Mouse (Mus musculus) left cerebral cortex, postnatal 10 days (tissue): Measurements from ENCODE around the gene Zp3. TPM values are rescaled to one million over a fixed set of nuclear protein-coding genes. Genes with fewer than 3 reads are reported as not detected.

Experiments used
- DNase-seq, 2 experiments: peaks; one replicate each; pipeline ENCODE4 v3.0.0; 2021 to 2022; ENCODE audit warnings: low spot score in 2 of 2, mixed read lengths in 1 of 2; ENCODE audit errors: extremely low spot score in 1 of 2
- intact Hi-C: fragments of 180-260 bp; cut with DNase I; formaldehyde crosslinking; loops from one replicate; pipeline ENCODE4 v1.15.1; 2025
- total RNA-seq, 2 experiments: library from RNA; stranded (reverse); gene quantifications; 2 replicates each; pipeline ENCODE4 v1.2.3; 2021

Zp3 gene
- total RNA-seq: not detected

- intact Hi-C loops: loop anchor here (5.0 kb wide), 1 partner anchor 82 kb away; no protein-coding TSS in a partner anchor
- DNase-seq: no peak
Observed at GRCm38 (mm10) chr5:135979904-135980303, at the start of gene Zp3. TSS of gene Zp3 (plus strand) at chr5:135980099.

GRCm38 (mm10) chr5:135931526-135931925, 48.4 kb upstream of the Zp3 start:
- DNase-seq: no peak
- intact Hi-C loops: no loop called here

GRCm38 (mm10) chr5:135932359-135932758, 47.5 kb upstream of the Zp3 start:
- no peak for DNase-seq
- intact Hi-C loops: no loop called here

- intact Hi-C loops: no loop called here
- no peak for DNase-seq
Observed at GRCm38 (mm10) chr5:135933222-135933899, 46.5 kb upstream of the Zp3 start.

- peak; percentile 79 to 89 for DNase-seq
- intact Hi-C loops: no loop called here
Observed at GRCm38 (mm10) chr5:135933900-135934441, 45.9 kb upstream of the Zp3 start.

GRCm38 (mm10) chr5:135934481-135935175, 45.3 kb upstream of the Zp3 start, which contains the start of gene Ywhag:
TSS of gene Ywhag (minus strand) at chr5:135934616.
- intact Hi-C loops: no loop called here
- DNase-seq: peak; percentile 94 to 98

- DNase-seq: no peak
Observed at GRCm38 (mm10) chr5:135935176-135935523, 44.7 kb upstream of the Zp3 start.

GRCm38 (mm10) chr5:135935641-135936190, 44.2 kb upstream of the Zp3 start:
- intact Hi-C loops: no loop called here
- DNase-seq: no peak

More at GRCm38 (mm10) chr5:135935176-135935523, 44.7 kb upstream of the Zp3 start:
- intact Hi-C loops: no loop called here

GRCm38 (mm10) chr5:135940587-135940986, 39.3 kb upstream of the Zp3 start:
- no peak for DNase-seq
- intact Hi-C loops: no loop called here

GRCm38 (mm10) chr5:135942710-135943109, 37.2 kb upstream of the Zp3 start:
- intact Hi-C loops: no loop called here
- DNase-seq: no peak

- peak in 1 of 2 experiments; percentile 63 for DNase-seq
- intact Hi-C loops: no loop called here
Observed at GRCm38 (mm10) chr5:135945916-135946408, 33.9 kb upstream of the Zp3 start.

GRCm38 (mm10) chr5:135946621-135947020, 33.3 kb upstream of the Zp3 start:
- DNase-seq: no peak
- intact Hi-C loops: no loop called here

GRCm38 (mm10) chr5:135950710-135951412, 29.0 kb upstream of the Zp3 start:
- intact Hi-C loops: no loop called here
- DNase-seq: peak in 1 of 2 experiments; percentile 22

- intact Hi-C loops: no loop called here
Observed at GRCm38 (mm10) chr5:135951660-135952059, 28.2 kb upstream of the Zp3 start.

GRCm38 (mm10) chr5:135952830-135953229, 27.1 kb upstream of the Zp3 start:
- no peak for DNase-seq
- intact Hi-C loops: no loop called here

More at GRCm38 (mm10) chr5:135951660-135952059, 28.2 kb upstream of the Zp3 start:
- no peak for DNase-seq

GRCm38 (mm10) chr5:135956300-135957206, 23.3 kb upstream of the Zp3 start:
- no peak for DNase-seq
- intact Hi-C loops: no loop called here

GRCm38 (mm10) chr5:135957207-135957974, 22.5 kb upstream of the Zp3 start:
- intact Hi-C loops: no loop called here
- peak; percentile 95 to 96 for DNase-seq
